Mouse (Mus musculus) kidney, adult 2 months (tissue): Measurements from ENCODE around the gene Prpf18.

Source experiments
- CTCF ChIP-seq: fragments of 200-500 bp; conservative IDR thresholded peaks from 2 replicates; pipeline ENCODE4 v1.5.1; 2011; ENCODE audit warnings: low read depth, mild to moderate bottlenecking, control low read depth, low read length, moderate library complexity, mixed read lengths; ENCODE audit not compliant: insufficient read depth, insufficient read length
- POLR2A ChIP-seq: fragments of 200-500 bp; IDR thresholded peaks from one replicate; pipeline ENCODE4 v1.6.1; 2011; ENCODE audit warnings: low read depth, low read length, control low read depth

- TF ChIP-seq CTCF = no peak
- TF ChIP-seq POLR2A = no peak
Measured at GRCm38 (mm10) chr2:4669701-4670100, 17.8 kb upstream of the Prpf18 start.
